ENCODE assay signal across 8 mouse cellular contexts in genomic region chr9:62838506-62839171, GRCm38 (mm10). TPM values are rescaled to one million over a fixed set of nuclear protein-coding genes. Genes with fewer than 3 reads are reported as not detected.
DNase-seq lines count a peak whose midpoint lies in the region; ATAC-seq and TF ChIP-seq lines count a peak whose summit lies in the region.

TSS of gene Cln6 (plus strand) at chr9:62838785.

- H3K4me3 ChIP-seq in embryonic facial prominence, embryonic 13.5 days = peak within 1 kb of the TSS; percentile 69
- peak within 1 kb of the TSS; percentile 56 for H3K4me3 ChIP-seq in limb, embryonic 15.5 days
- H3K4me3 ChIP-seq in midbrain, postnatal 0 days (ENCODE audit: low read depth, low read length) = peak within 1 kb of the TSS; percentile 76
- peak within 1 kb of the TSS; percentile 82 for H3K4me3 ChIP-seq in stomach, embryonic 14.5 days (ENCODE audit: low read depth, low read length)

- H3K27ac ChIP-seq in embryonic facial prominence, embryonic 13.5 days = peak within 1 kb of the TSS; percentile 92
- peak within 1 kb of the TSS; percentile 92 for H3K27ac ChIP-seq in limb, embryonic 15.5 days
- peak within 1 kb of the TSS; percentile 69 for H3K27ac ChIP-seq in midbrain, postnatal 0 days (ENCODE audit: low read depth, low read length)
- H3K27ac ChIP-seq in stomach, embryonic 14.5 days (ENCODE audit: low read length) = peak within 1 kb of the TSS; percentile 93

- peak within 1 kb of the TSS; percentile 91 for H3K9ac ChIP-seq in embryonic facial prominence, embryonic 13.5 days
- peak within 1 kb of the TSS; percentile 64 for H3K9ac ChIP-seq in limb, embryonic 15.5 days
- peak within 1 kb of the TSS; percentile 87 for H3K9ac ChIP-seq in midbrain, postnatal 0 days (replicated peaks; ENCODE audit: low read length, poor library complexity, severe bottlenecking)
- H3K9ac ChIP-seq in stomach, embryonic 14.5 days (replicated peaks; ENCODE audit: low read depth, low read length) = peak within 1 kb of the TSS; percentile 92

- under 1% methylated on average over 40 of the region's 48 CpGs for WGBS in embryonic facial prominence, embryonic 13.5 days
- under 1% methylated on average over 39 of the region's 48 CpGs for WGBS in limb, embryonic 15.5 days
- WGBS in midbrain, postnatal 0 days = under 1% methylated on average over 37 of the region's 48 CpGs
- under 1% methylated on average over 48 of the region's 48 CpGs for WGBS in stomach, embryonic 14.5 days

- DNase-seq in B cell, adult 2 months = peak; percentile 51 to 60
- DNase-seq in adrenal gland, postnatal 36 days = peak; percentile 82 to 83
- peak; percentile 74 for DNase-seq in heart, adult 8-10 months (ENCODE audit: low spot score)
- DNase-seq in kidney, adult 9 months = peak; percentile 84
- peak; percentile 82 for DNase-seq in midbrain, postnatal 0 days (ENCODE audit: low spot score)

- TF ChIP-seq CTCF in midbrain, postnatal 0 days (IDR thresholded peaks at IDR 0.05) = no peak

- H3K36me3 ChIP-seq in embryonic facial prominence, embryonic 13.5 days = 0 out of 2 replicates have a peak, but pooled peaks cover 2% of the 10 kb centered on the region
- 0 out of 2 replicates have a peak, but pooled peaks cover 3% of the 10 kb centered on the region for H3K36me3 ChIP-seq in limb, embryonic 15.5 days
- H3K36me3 ChIP-seq in midbrain, postnatal 0 days (ENCODE audit: insufficient read depth, low read length) = no peaks in the 10 kb centered on the region
- H3K36me3 ChIP-seq in stomach, embryonic 14.5 days (ENCODE audit: control insufficient read depth, insufficient read depth, low read length) = no peaks in the 10 kb centered on the region

- H3K27me3 ChIP-seq in embryonic facial prominence, embryonic 13.5 days = no peaks in the 10 kb centered on the region
- H3K27me3 ChIP-seq in limb, embryonic 15.5 days = no peaks in the 10 kb centered on the region
- H3K27me3 ChIP-seq in midbrain, postnatal 0 days (ENCODE audit: insufficient read depth, low read length) = no peaks in the 10 kb centered on the region
- H3K27me3 ChIP-seq in stomach, embryonic 14.5 days (ENCODE audit: control insufficient read depth, insufficient read depth, low read length) = no peaks in the 10 kb centered on the region

- peaks cover 28% of the 10 kb centered on the region for H3K4me1 ChIP-seq in embryonic facial prominence, embryonic 13.5 days
- H3K4me1 ChIP-seq in limb, embryonic 15.5 days = peaks cover 20% of the 10 kb centered on the region
- peaks cover 3% of the 10 kb centered on the region; the same call in 1 of the 2 replicates for H3K4me1 ChIP-seq in midbrain, postnatal 0 days (ENCODE audit: insufficient read depth, low read length)
- H3K4me1 ChIP-seq in stomach, embryonic 14.5 days (ENCODE audit: control insufficient read depth, insufficient read depth, low read length) = peaks cover 18% of the 10 kb centered on the region

- H3K9me3 ChIP-seq in embryonic facial prominence, embryonic 13.5 days = no peaks in the 10 kb centered on the region
- H3K9me3 ChIP-seq in limb, embryonic 15.5 days = no peaks in the 10 kb centered on the region
- no peaks in the 10 kb centered on the region for H3K9me3 ChIP-seq in midbrain, postnatal 0 days (ENCODE audit: low read length)
- H3K9me3 ChIP-seq in stomach, embryonic 14.5 days (ENCODE audit: control insufficient read depth, low read depth, low read length) = no peaks in the 10 kb centered on the region

- peak; percentile 84 for ATAC-seq in embryonic facial prominence, embryonic 13.5 days (ENCODE audit: insufficient number of reproducible peaks, insufficient read depth, low FRiP score, low TSS enrichment, low read depth)
- ATAC-seq in limb, embryonic 15.5 days (ENCODE audit: insufficient number of reproducible peaks, low FRiP score, low TSS enrichment, low read depth) = peak; percentile 91
- ATAC-seq in midbrain, postnatal 0 days (ENCODE audit: low FRiP score) = peak; percentile 74
- ATAC-seq in stomach, embryonic 14.5 days (ENCODE audit: insufficient number of reproducible peaks, insufficient read depth, low FRiP score, low read depth) = peak; percentile 92

- peak within 1 kb of the TSS; percentile 89 for H3K4me2 ChIP-seq in embryonic facial prominence, embryonic 13.5 days
- H3K4me2 ChIP-seq in limb, embryonic 15.5 days = peak within 1 kb of the TSS; percentile 78
- H3K4me2 ChIP-seq in midbrain, postnatal 0 days (ENCODE audit: low read depth, low read length, poor library complexity, severe bottlenecking) = peak within 1 kb of the TSS; percentile 86
- peak within 1 kb of the TSS; percentile 76 for H3K4me2 ChIP-seq in stomach, embryonic 14.5 days (replicated peaks; ENCODE audit: low read depth, low read length)

RNA-seq across cellular contexts. Expression of gene Cln6, which starts in this region (rescaled TPM):
- total RNA-seq in adrenal gland, postnatal 36 days (2021) = 10 to 100 TPM; 12.3 to 20.2 TPM
- 15.8 and 21.2 TPM in 2 replicates for polyA plus RNA-seq in embryonic facial prominence, embryonic 13.5 days (2015; fragmentation: Nextera tagmentation; extraction: Ambion mirVana)
- total RNA-seq in heart, adult 8-10 months (2022) = 10 to 100 TPM; 23.9 to 28.4 (median 26.4) TPM
- polyA plus RNA-seq in limb, embryonic 15.5 days (2015; fragmentation: Nextera tagmentation; extraction: Ambion mirVana) = 24.6 and 24.8 TPM in 2 replicates
- total RNA-seq in midbrain, postnatal 0 days (2014; rRNA removed) = 13.2 and 14.2 TPM in 2 replicates
- 7.3 and 7.4 TPM in 2 replicates for polyA plus RNA-seq in midbrain, postnatal 0 days (2015; fragmentation: Nextera tagmentation; extraction: Ambion mirVana)
- polyA plus RNA-seq in stomach, embryonic 14.5 days (2014; fragmentation: Nextera tagmentation; extraction: Ambion mirVana) = 22.2 and 26.4 TPM in 2 replicates

Comparison
In these comparisons a context has a peak if more than half of its experiments do, and no peak if none do; other contexts are left out.
1. Peak in every context shown above with its lines: DNase-seq, ATAC-seq, H3K4me3 ChIP-seq and H3K27ac ChIP-seq.